12 mouse cellular contexts compared by ENCODE assay signal in genomic region chr9:45550210-45550609, GRCm38 (mm10).
DNase-seq lines count a peak whose midpoint lies in the region; ATAC-seq and TF ChIP-seq lines count a peak whose summit lies in the region.
"Had no signal": no experiment of that assay in that cellular context is flagged by ENCODE, and none has a peak within 500 bp of the region (broad histone marks: within the 10 kb centered on the region; RNA-seq: fewer than 3 reads in every experiment).

No protein-coding gene starts in this region.

- H3K36me3 ChIP-seq in forebrain, embryonic 13.5 days (ENCODE audit: poor library complexity, severe bottlenecking), result no peaks in the 10 kb centered on the region
- H3K36me3 ChIP-seq in hindbrain, postnatal 0 days (ENCODE audit: insufficient read depth, low read length), result no peaks in the 10 kb centered on the region
- no peaks in the 10 kb centered on the region for H3K36me3 ChIP-seq in neural tube, embryonic 15.5 days
- H3K36me3 ChIP-seq: heart, embryonic 12.5 days; liver, embryonic 13.5 days; neural tube, embryonic 12.5 days had no signal

- peak overlapping the region; percentile 84 for H3K27ac ChIP-seq in layer of hippocampus, adult 2 months
- H3K27ac ChIP-seq in forebrain, embryonic 13.5 days, result peak overlapping the region; percentile 82
- H3K27ac ChIP-seq in hindbrain, postnatal 0 days, result peak overlapping the region; percentile 51
- peak overlapping the region; percentile 61 for H3K27ac ChIP-seq in neural tube, embryonic 15.5 days (replicated peaks)
- H3K27ac ChIP-seq: liver, embryonic 13.5 days; neural tube, embryonic 12.5 days had no signal

- H3K9me3 ChIP-seq in forebrain, embryonic 13.5 days (replicated peaks), result no peaks in the 10 kb centered on the region
- no peaks in the 10 kb centered on the region for H3K9me3 ChIP-seq in hindbrain, postnatal 0 days (ENCODE audit: low read length)
- H3K9me3 ChIP-seq in neural tube, embryonic 15.5 days (replicated peaks), result no peaks in the 10 kb centered on the region
- H3K9me3 ChIP-seq: heart, embryonic 12.5 days; liver, embryonic 13.5 days; neural tube, embryonic 12.5 days had no signal

- H3K27me3 ChIP-seq in forebrain, embryonic 13.5 days, result no peaks in the 10 kb centered on the region
- no peaks in the 10 kb centered on the region for H3K27me3 ChIP-seq in hindbrain, postnatal 0 days (ENCODE audit: insufficient read depth, low read length)
- no peaks in the 10 kb centered on the region for H3K27me3 ChIP-seq in neural tube, embryonic 15.5 days (replicated peaks)
- H3K27me3 ChIP-seq: liver, embryonic 13.5 days; neural tube, embryonic 12.5 days had no signal

- DNase-seq in layer of hippocampus, adult 2 months (ENCODE audit: low spot score in 2 of 2), result no peak
- DNase-seq in layer of hippocampus, adult 9-10 months (ENCODE audit: low spot score), result no peak
- DNase-seq in hindbrain, postnatal 0 days (ENCODE audit: low spot score), result peak; percentile 39
- no peak for DNase-seq in kidney, postnatal 14 days
- no peak for DNase-seq in right cerebral cortex, postnatal 14 days
- DNase-seq: gastrocnemius, postnatal 36 days; liver, embryonic 13.5 days had no signal

- no peak overlapping the region for H3K4me3 ChIP-seq in layer of hippocampus, adult 2 months
- H3K4me3 ChIP-seq in forebrain, embryonic 13.5 days, result no peak overlapping the region
- H3K4me3 ChIP-seq in hindbrain, postnatal 0 days (ENCODE audit: low read length), result no peak overlapping the region
- H3K4me3 ChIP-seq in neural tube, embryonic 15.5 days (replicated peaks), result no peak overlapping the region
- H3K4me3 ChIP-seq: heart, embryonic 12.5 days; liver, embryonic 13.5 days; neural tube, embryonic 12.5 days had no signal

- peaks cover 47% of the 10 kb centered on the region for H3K4me1 ChIP-seq in forebrain, embryonic 13.5 days
- H3K4me1 ChIP-seq in hindbrain, postnatal 0 days (ENCODE audit: insufficient read depth, low read length), result peaks cover 23% of the 10 kb centered on the region
- H3K4me1 ChIP-seq in neural tube, embryonic 15.5 days, result peaks cover 57% of the 10 kb centered on the region

- H3K4me2 ChIP-seq in forebrain, embryonic 13.5 days, result no peak overlapping the region
- no peak overlapping the region for H3K4me2 ChIP-seq in hindbrain, postnatal 0 days (ENCODE audit: low read depth, low read length)
- no peak overlapping the region for H3K4me2 ChIP-seq in neural tube, embryonic 15.5 days
- H3K4me2 ChIP-seq: heart, embryonic 12.5 days; liver, embryonic 13.5 days; neural tube, embryonic 12.5 days had no signal

- 22% methylated on average over 6 of the region's 6 CpGs for WGBS in forebrain, embryonic 13.5 days
- 12% methylated on average over 6 of the region's 6 CpGs for WGBS in hindbrain, postnatal 0 days
- 22% methylated on average over 6 of the region's 6 CpGs for WGBS in neural tube, embryonic 15.5 days

- ATAC-seq in forebrain, embryonic 13.5 days, result peak; percentile 68
- ATAC-seq in hindbrain, postnatal 0 days, result 0 out of 2 replicates have a peak, but pooled peaks have one; percentile 11
- ATAC-seq in neural tube, embryonic 15.5 days (ENCODE audit: low FRiP score), result peak; percentile 51; the same call in 1 of the 2 replicates
- ATAC-seq: lung, postnatal 0 days had no signal

- no peak overlapping the region for H3K9ac ChIP-seq in forebrain, embryonic 13.5 days
- H3K9ac ChIP-seq in hindbrain, postnatal 0 days (replicated peaks; ENCODE audit: low read length), result no peak overlapping the region
- no peak overlapping the region for H3K9ac ChIP-seq in neural tube, embryonic 15.5 days (replicated peaks)
- H3K9ac ChIP-seq: heart, embryonic 12.5 days; liver, embryonic 13.5 days; neural tube, embryonic 12.5 days had no signal

- TF ChIP-seq CTCF in layer of hippocampus, adult 2 months (conservative IDR thresholded peaks at IDR 0.05), result no peak
- TF ChIP-seq CTCF in hindbrain, postnatal 0 days (IDR thresholded peaks at IDR 0.05; ENCODE audit: low read depth), result no peak

Comparison
In these comparisons a context has a peak if more than half of its experiments do, and no peak if none do; other contexts are left out.
1. ATAC-seq: peak in every context shown above with its lines; median percentile 68 in forebrain, embryonic 13.5 days; 51 in neural tube, embryonic 15.5 days; 11 in hindbrain, postnatal 0 days.